Mouse (Mus musculus): ENCODE results near the gene Ugcg. TPM values are rescaled to one million over a fixed set of nuclear protein-coding genes. Genes with fewer than 3 reads are reported as not detected.

Gene Ugcg
- polyA plus RNA-seq, 1 experiment = 62.0 TPM

GRCm38 (mm10) chr4:59241096-59241495, 52.0 kb downstream of the Ugcg start:
- DNase-seq = no peak
- 94% methylated on average over 4 of the region's 4 CpGs for WGBS
- no peaks in the 10 kb centered on the region; the same call in 1 of the 2 replicates for H3K27me3 ChIP-seq (ENCODE audit: control insufficient read depth, insufficient read depth, low read length)
- no peaks in the 10 kb centered on the region for H3K4me1 ChIP-seq (ENCODE audit: control insufficient read depth, insufficient read depth, low read length)
- TF ChIP-seq CTCF (IDR thresholded peaks at IDR 0.05; ENCODE audit: borderline replicate concordance, insufficient read depth, low read depth, low read length) = no peak
- no peak for TF ChIP-seq POLR2A (IDR thresholded peaks at IDR 0.05; ENCODE audit: borderline replicate concordance, insufficient read depth, low read length)
- no peak overlapping the region for H3K4me3 ChIP-seq (replicated peaks; ENCODE audit: insufficient read depth, low read depth, low read length)
- H3K27ac ChIP-seq (ENCODE audit: insufficient read depth, low read length) = no peak overlapping the region

GRCm38 (mm10) chr4:59242221-59242620, 53.2 kb downstream of the Ugcg start:
- WGBS = 93% methylated on average over 3 of the region's 3 CpGs
- DNase-seq = no peak
- Histone ChIP-seq H3K4me3 (replicated peaks; ENCODE audit: insufficient read depth, low read depth, low read length) (no peak overlapping the region), H3K27ac (ENCODE audit: insufficient read depth, low read length) (no peak overlapping the region), H3K4me1 (ENCODE audit: control insufficient read depth, insufficient read depth, low read length) (no peaks in the 10 kb centered on the region), H3K27me3 (ENCODE audit: control insufficient read depth, insufficient read depth, low read length) (no peaks in the 10 kb centered on the region; the same call in 1 of the 2 replicates)
- TF ChIP-seq POLR2A (IDR thresholded peaks at IDR 0.05; ENCODE audit: borderline replicate concordance, insufficient read depth, low read length) (no peak), CTCF (IDR thresholded peaks at IDR 0.05; ENCODE audit: borderline replicate concordance, insufficient read depth, low read depth, low read length) (no peak)

GRCm38 (mm10) chr4:59243802-59244493, 54.9 kb downstream of the Ugcg start:
- Histone ChIP-seq H3K27me3 (ENCODE audit: control insufficient read depth, insufficient read depth, low read length) (no peaks in the 10 kb centered on the region; the same call in 1 of the 2 replicates), H3K4me3 (replicated peaks; ENCODE audit: insufficient read depth, low read depth, low read length) (no peak overlapping the region), H3K4me1 (ENCODE audit: control insufficient read depth, insufficient read depth, low read length) (no peaks in the 10 kb centered on the region), H3K27ac (ENCODE audit: insufficient read depth, low read length) (no peak overlapping the region)
- no peak for TF ChIP-seq POLR2A (IDR thresholded peaks at IDR 0.05; ENCODE audit: borderline replicate concordance, insufficient read depth, low read length)
- no peak for TF ChIP-seq CTCF (IDR thresholded peaks at IDR 0.05; ENCODE audit: borderline replicate concordance, insufficient read depth, low read depth, low read length)
- DNase-seq = no peak
- WGBS = 83% methylated on average over 7 of the region's 7 CpGs

- DNase-seq = no peak
- WGBS = 88% methylated on average over 7 of the region's 7 CpGs
- Histone ChIP-seq H3K27me3 (ENCODE audit: control insufficient read depth, insufficient read depth, low read length) (no peaks in the 10 kb centered on the region), H3K4me1 (ENCODE audit: control insufficient read depth, insufficient read depth, low read length) (no peaks in the 10 kb centered on the region), H3K4me3 (replicated peaks; ENCODE audit: insufficient read depth, low read depth, low read length) (no peak overlapping the region), H3K27ac (ENCODE audit: insufficient read depth, low read length) (no peak overlapping the region)
- no peak for TF ChIP-seq CTCF (IDR thresholded peaks at IDR 0.05; ENCODE audit: borderline replicate concordance, insufficient read depth, low read depth, low read length)
- no peak for TF ChIP-seq POLR2A (IDR thresholded peaks at IDR 0.05; ENCODE audit: borderline replicate concordance, insufficient read depth, low read length)
Measured at GRCm38 (mm10) chr4:59244791-59245555, 55.9 kb downstream of the Ugcg start.

GRCm38 (mm10) chr4:59245776-59246175, 56.7 kb downstream of the Ugcg start:
- Histone ChIP-seq H3K27me3 (ENCODE audit: control insufficient read depth, insufficient read depth, low read length) (no peaks in the 10 kb centered on the region), H3K27ac (ENCODE audit: insufficient read depth, low read length) (no peak overlapping the region), H3K4me3 (replicated peaks; ENCODE audit: insufficient read depth, low read depth, low read length) (no peak overlapping the region), H3K4me1 (ENCODE audit: control insufficient read depth, insufficient read depth, low read length) (no peaks in the 10 kb centered on the region)
- TF ChIP-seq CTCF (IDR thresholded peaks at IDR 0.05; ENCODE audit: borderline replicate concordance, insufficient read depth, low read depth, low read length) (no peak), POLR2A (IDR thresholded peaks at IDR 0.05; ENCODE audit: borderline replicate concordance, insufficient read depth, low read length) (no peak)
- no peak for DNase-seq
- 97% methylated on average over 4 of the region's 4 CpGs for WGBS

GRCm38 (mm10) chr4:59247545-59247944, 58.5 kb downstream of the Ugcg start:
- H3K27me3 ChIP-seq (ENCODE audit: control insufficient read depth, insufficient read depth, low read length) = no peaks in the 10 kb centered on the region
- H3K4me1 ChIP-seq (ENCODE audit: control insufficient read depth, insufficient read depth, low read length) = no peaks in the 10 kb centered on the region
- H3K27ac ChIP-seq (ENCODE audit: insufficient read depth, low read length) = no peak overlapping the region
- no peak overlapping the region for H3K4me3 ChIP-seq (replicated peaks; ENCODE audit: insufficient read depth, low read depth, low read length)
- no peak for DNase-seq
- 88% methylated on average over 1 of the region's 1 CpGs for WGBS
- no peak for TF ChIP-seq CTCF (IDR thresholded peaks at IDR 0.05; ENCODE audit: borderline replicate concordance, insufficient read depth, low read depth, low read length)
- no peak for TF ChIP-seq POLR2A (IDR thresholded peaks at IDR 0.05; ENCODE audit: borderline replicate concordance, insufficient read depth, low read length)

GRCm38 (mm10) chr4:59248035-59248434, 59.0 kb downstream of the Ugcg start:
- no peak overlapping the region for H3K27ac ChIP-seq (ENCODE audit: insufficient read depth, low read length)
- no peaks in the 10 kb centered on the region for H3K4me1 ChIP-seq (ENCODE audit: control insufficient read depth, insufficient read depth, low read length)
- TF ChIP-seq POLR2A (IDR thresholded peaks at IDR 0.05; ENCODE audit: borderline replicate concordance, insufficient read depth, low read length) (no peak), CTCF (IDR thresholded peaks at IDR 0.05; ENCODE audit: borderline replicate concordance, insufficient read depth, low read depth, low read length) (no peak)
- DNase-seq = no peak
- no peak overlapping the region for H3K4me3 ChIP-seq (replicated peaks; ENCODE audit: insufficient read depth, low read depth, low read length)
- H3K27me3 ChIP-seq (ENCODE audit: control insufficient read depth, insufficient read depth, low read length) = no peaks in the 10 kb centered on the region
